Mouse (Mus musculus): ENCODE data around the gene Ier5. TPM values are rescaled to one million over a fixed set of nuclear protein-coding genes. Genes with fewer than 3 reads are reported as not detected.

Ier5 gene
- polyA plus RNA-seq, 1 experiment = 5.3 TPM

GRCm38 (mm10) chr1:155102631-155103030 is 3.2 kb upstream of the Ier5 start:
- TF ChIP-seq POLR2A (IDR thresholded peaks at IDR 0.05; ENCODE audit: control insufficient read depth, low read depth, low read length) (no peak), CTCF (IDR thresholded peaks at IDR 0.05; ENCODE audit: control insufficient read depth, insufficient read depth, insufficient replicate concordance, low read depth, low read length) (no peak)
- no peaks in the 10 kb centered on the region for H3K27me3 ChIP-seq (ENCODE audit: control insufficient read depth, insufficient read depth, low read length)
- H3K4me3 ChIP-seq (ENCODE audit: control insufficient read depth, low read depth, low read length) = no peak overlapping the region
- peaks cover 5% of the 10 kb centered on the region for H3K4me1 ChIP-seq (ENCODE audit: control insufficient read depth, insufficient read depth, low read length)
- no peaks in the 10 kb centered on the region for H3K36me3 ChIP-seq (ENCODE audit: control insufficient read depth, insufficient read depth, low read length)
- H3K27ac ChIP-seq (ENCODE audit: control insufficient read depth, insufficient read depth, low read depth, low read length) = no peak overlapping the region

GRCm38 (mm10) chr1:155098486-155099279 is 753 bp downstream of the Ier5 start:
- Histone ChIP-seq H3K4me3 (ENCODE audit: control insufficient read depth, low read depth, low read length) (peak overlapping the region; percentile 98), H3K4me1 (ENCODE audit: control insufficient read depth, insufficient read depth, low read length) (peaks cover 5% of the 10 kb centered on the region), H3K27me3 (ENCODE audit: control insufficient read depth, insufficient read depth, low read length) (no peaks in the 10 kb centered on the region), H3K27ac (ENCODE audit: control insufficient read depth, insufficient read depth, low read depth, low read length) (peak overlapping the region; percentile 95), H3K36me3 (ENCODE audit: control insufficient read depth, insufficient read depth, low read length) (no peaks in the 10 kb centered on the region)
- TF ChIP-seq POLR2A (IDR thresholded peaks at IDR 0.05; ENCODE audit: control insufficient read depth, low read depth, low read length) (peak; percentile 31; the same call in 1 of the 2 replicates), CTCF (IDR thresholded peaks at IDR 0.05; ENCODE audit: control insufficient read depth, insufficient read depth, insufficient replicate concordance, low read depth, low read length) (no peak)

GRCm38 (mm10) chr1:155097931-155098485 is 1.4 kb downstream of the Ier5 start:
- peak overlapping the region; percentile 95 for H3K27ac ChIP-seq (ENCODE audit: control insufficient read depth, insufficient read depth, low read depth, low read length)

GRCm38 (mm10) chr1:155097354-155097753 is 2.1 kb downstream of the Ier5 start:
- no peak overlapping the region for H3K27ac ChIP-seq (ENCODE audit: control insufficient read depth, insufficient read depth, low read depth, low read length)

More at GRCm38 (mm10) chr1:155097931-155098485, 1.4 kb downstream of the Ier5 start:
- peak overlapping the region; percentile 98 for H3K4me3 ChIP-seq (ENCODE audit: control insufficient read depth, low read depth, low read length)
- H3K27me3 ChIP-seq (ENCODE audit: control insufficient read depth, insufficient read depth, low read length) = no peaks in the 10 kb centered on the region
- no peaks in the 10 kb centered on the region for H3K36me3 ChIP-seq (ENCODE audit: control insufficient read depth, insufficient read depth, low read length)
- H3K4me1 ChIP-seq (ENCODE audit: control insufficient read depth, insufficient read depth, low read length) = peaks cover 5% of the 10 kb centered on the region
- TF ChIP-seq CTCF (IDR thresholded peaks at IDR 0.05; ENCODE audit: control insufficient read depth, insufficient read depth, insufficient replicate concordance, low read depth, low read length) (no peak), POLR2A (IDR thresholded peaks at IDR 0.05; ENCODE audit: control insufficient read depth, low read depth, low read length) (no peak)

GRCm38 (mm10) chr1:155096620-155097261 is 2.7 kb downstream of the Ier5 start:
- Histone ChIP-seq H3K36me3 (ENCODE audit: control insufficient read depth, insufficient read depth, low read length) (no peaks in the 10 kb centered on the region), H3K27me3 (ENCODE audit: control insufficient read depth, insufficient read depth, low read length) (no peaks in the 10 kb centered on the region), H3K4me1 (ENCODE audit: control insufficient read depth, insufficient read depth, low read length) (peaks cover 12% of the 10 kb centered on the region), H3K27ac (ENCODE audit: control insufficient read depth, insufficient read depth, low read depth, low read length) (no peak overlapping the region), H3K4me3 (ENCODE audit: control insufficient read depth, low read depth, low read length) (no peak overlapping the region; the same call in 1 of the 2 replicates)
- TF ChIP-seq CTCF (IDR thresholded peaks at IDR 0.05; ENCODE audit: control insufficient read depth, insufficient read depth, insufficient replicate concordance, low read depth, low read length) (no peak), POLR2A (IDR thresholded peaks at IDR 0.05; ENCODE audit: control insufficient read depth, low read depth, low read length) (no peak)

More at GRCm38 (mm10) chr1:155097354-155097753, 2.1 kb downstream of the Ier5 start:
- Histone ChIP-seq H3K27me3 (ENCODE audit: control insufficient read depth, insufficient read depth, low read length) (no peaks in the 10 kb centered on the region), H3K4me1 (ENCODE audit: control insufficient read depth, insufficient read depth, low read length) (peaks cover 7% of the 10 kb centered on the region), H3K4me3 (ENCODE audit: control insufficient read depth, low read depth, low read length) (peak overlapping the region; percentile 78), H3K36me3 (ENCODE audit: control insufficient read depth, insufficient read depth, low read length) (no peaks in the 10 kb centered on the region)
- no peak for TF ChIP-seq POLR2A (IDR thresholded peaks at IDR 0.05; ENCODE audit: control insufficient read depth, low read depth, low read length)
- TF ChIP-seq CTCF (IDR thresholded peaks at IDR 0.05; ENCODE audit: control insufficient read depth, insufficient read depth, insufficient replicate concordance, low read depth, low read length) = no peak

GRCm38 (mm10) chr1:155093971-155094707 is 5.3 kb downstream of the Ier5 start:
- no peak overlapping the region for H3K4me3 ChIP-seq (ENCODE audit: control insufficient read depth, low read depth, low read length)
- no peaks in the 10 kb centered on the region for H3K27me3 ChIP-seq (ENCODE audit: control insufficient read depth, insufficient read depth, low read length)
- H3K27ac ChIP-seq (ENCODE audit: control insufficient read depth, insufficient read depth, low read depth, low read length) = 0 out of 2 replicates have a peak overlapping the region, but pooled peaks have one; percentile 15
- H3K36me3 ChIP-seq (ENCODE audit: control insufficient read depth, insufficient read depth, low read length) = no peaks in the 10 kb centered on the region
- TF ChIP-seq CTCF (IDR thresholded peaks at IDR 0.05; ENCODE audit: control insufficient read depth, insufficient read depth, insufficient replicate concordance, low read depth, low read length) (no peak), POLR2A (IDR thresholded peaks at IDR 0.05; ENCODE audit: control insufficient read depth, low read depth, low read length) (no peak)
- peaks cover 15% of the 10 kb centered on the region for H3K4me1 ChIP-seq (ENCODE audit: control insufficient read depth, insufficient read depth, low read length)

Measured in testis, adult 2 months (tissue).